Mouse (Mus musculus) cortical plate, adult 2 months (tissue): ENCODE results near the gene Fbf1.

ENCODE experiments used
- CTCF ChIP-seq: fragments of 200-500 bp; IDR thresholded peaks from 2 replicates; pipeline ENCODE4 v1.5.1; 2011; ENCODE audit warnings: mild to moderate bottlenecking, control low read depth, low read length; ENCODE audit not compliant: insufficient read depth; ENCODE audit errors: extremely low read depth
- POLR2A ChIP-seq: fragments of 200-500 bp; IDR thresholded peaks from 2 replicates; pipeline ENCODE4 v1.6.1; 2011; ENCODE audit warnings: mild to moderate bottlenecking, low read length, control low read depth; ENCODE audit not compliant: insufficient read depth; ENCODE audit errors: extremely low read depth

- no peak for TF ChIP-seq CTCF
- no peak for TF ChIP-seq POLR2A
Observed at GRCm38 (mm10) chr11:116106154-116106962, 61.6 kb downstream of the Fbf1 start.
